Mouse (Mus musculus) stomach, embryonic 16.5 days (tissue): ENCODE results near the gene Tsc22d2. TPM values are rescaled to one million over a fixed set of nuclear protein-coding genes. Genes with fewer than 3 reads are reported as not detected.
"Not testable (repeated sequence)": the region's sequence is repeated elsewhere in the genome, so short reads cannot be mapped to it uniquely, and the experiment has no call there.

ENCODE experiments used
- ATAC-seq: fragments of 200-750 bp; cut with Nextera tagmentation; 2 replicates; pipeline ENCODE4 v1.8.0; 2017; ENCODE audit warnings: moderate number of reproducible peaks, moderate TSS enrichment; ENCODE audit not compliant: insufficient read depth, low FRiP score
- H3K27ac ChIP-seq: fragments of 300-500 bp; sonication (generic); 2 replicates; pipeline ENCODE4 v1.5.1; 2014; ENCODE audit warnings: low read length
- H3K27me3 ChIP-seq: fragments of 300-500 bp; sonication (generic); 2 replicates; pipeline ENCODE4 v1.6.1; 2014; ENCODE audit warnings: low read length, control low read depth, mixed read lengths; ENCODE audit not compliant: control insufficient read depth, insufficient read depth
- H3K36me3 ChIP-seq: fragments of 300-500 bp; sonication (generic); 2 replicates; pipeline ENCODE4 v1.6.1; 2014; ENCODE audit warnings: low read length; ENCODE audit not compliant: control insufficient read depth, insufficient read depth
- H3K4me1 ChIP-seq: fragments of 300-500 bp; sonication (generic); 2 replicates; pipeline ENCODE4 v1.6.1; 2014; ENCODE audit warnings: low read length, control low read depth, mixed read lengths; ENCODE audit not compliant: control insufficient read depth, insufficient read depth
- H3K4me2 ChIP-seq: fragments of 300-500 bp; sonication (generic); 2 replicates; pipeline ENCODE4 v1.6.1; 2014; ENCODE audit warnings: low read depth, low read length, mixed read lengths
- H3K4me3 ChIP-seq: fragments of 300-500 bp; sonication (generic); replicated peaks from 2 replicates; pipeline ENCODE4 v1.5.1; 2014; ENCODE audit warnings: mild to moderate bottlenecking, low read length
- H3K9ac ChIP-seq: fragments of 300-500 bp; sonication (generic); 2 replicates; pipeline ENCODE4 v1.6.1; 2014; ENCODE audit warnings: low read length
- H3K9me3 ChIP-seq: fragments of 300-500 bp; sonication (generic); replicated peaks from 2 replicates; pipeline ENCODE4 v1.6.1; 2016; ENCODE audit warnings: low read length, control low read depth; ENCODE audit not compliant: control insufficient read depth
- WGBS: fragments of 180-500 bp; shearing (Covaris S2); extraction: QIAGEN DNeasy Blood & Tissue Kit; methylation state at CpG from one replicate; pipeline ENCODE4 v1.1.7; 2014; 5-methylcytosine and 5-hydroxymethylcytosine counted together
- polyA plus RNA-seq: library from polyadenylated mRNA; unstranded; fragments of >200 nt; fragmentation: Nextera tagmentation; extraction: Ambion mirVana; gene quantifications from 2 replicates; pipeline ENCODE4 v1.2.1, GENCODE M21; 2015

Tsc22d2 gene
- polyA plus RNA-seq, 1 experiment from 2014 or later = 5.9 TPM

DNA sequence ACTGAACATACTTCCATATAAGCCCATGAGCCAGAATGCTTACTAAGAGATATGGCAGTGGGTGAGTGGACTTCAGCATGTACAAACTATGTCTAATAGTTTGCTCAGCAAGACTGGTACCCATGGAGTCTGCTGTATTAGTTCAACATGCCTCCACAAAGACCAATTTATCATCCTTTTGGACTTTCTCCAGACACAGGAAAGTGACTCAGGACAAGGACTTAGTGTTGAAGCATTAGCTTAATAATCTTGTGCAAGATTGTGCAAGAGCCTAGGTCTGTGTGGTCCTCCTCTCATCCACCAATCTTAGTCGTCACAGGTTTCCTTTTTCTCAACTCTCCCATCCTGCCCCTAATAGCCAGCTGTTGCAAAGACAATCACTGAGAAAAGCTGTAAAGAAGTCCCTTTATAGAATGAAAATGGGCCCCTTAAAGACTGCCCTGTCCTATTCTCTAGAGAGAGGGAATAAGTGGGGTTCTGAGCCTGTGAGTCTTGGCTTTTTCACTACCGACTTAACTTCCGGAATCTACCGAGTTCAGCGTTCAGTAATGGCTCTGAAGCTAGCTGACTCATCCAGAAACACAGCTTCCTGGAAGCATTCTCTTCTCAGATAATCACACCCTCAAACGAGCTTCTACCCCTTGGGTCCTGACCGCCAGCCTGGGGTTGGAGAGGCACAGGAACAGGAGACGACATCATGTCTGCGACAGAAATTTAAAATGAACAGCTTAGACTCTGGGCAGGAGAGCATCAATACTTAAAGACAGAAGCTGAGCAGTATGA is 55.3 kb downstream of the Tsc22d2 start:
- H3K9ac ChIP-seq = no peak overlapping the region
- H3K4me2 ChIP-seq = 0 out of 2 replicates have a peak overlapping the region, but pooled peaks have one; percentile 15
- H3K4me1 ChIP-seq = no peaks in the 10 kb centered on the region
- no peak overlapping the region for H3K4me3 ChIP-seq
- no peaks in the 10 kb centered on the region for H3K36me3 ChIP-seq
- WGBS = 66% methylated on average over 9 of the region's 9 CpGs
- ATAC-seq = no peak
- H3K9me3 ChIP-seq = no peaks in the 10 kb centered on the region
- 0 out of 2 replicates have a peak overlapping the region, but pooled peaks have one; percentile 19 for H3K27ac ChIP-seq
- H3K27me3 ChIP-seq = no peaks in the 10 kb centered on the region

DNA sequence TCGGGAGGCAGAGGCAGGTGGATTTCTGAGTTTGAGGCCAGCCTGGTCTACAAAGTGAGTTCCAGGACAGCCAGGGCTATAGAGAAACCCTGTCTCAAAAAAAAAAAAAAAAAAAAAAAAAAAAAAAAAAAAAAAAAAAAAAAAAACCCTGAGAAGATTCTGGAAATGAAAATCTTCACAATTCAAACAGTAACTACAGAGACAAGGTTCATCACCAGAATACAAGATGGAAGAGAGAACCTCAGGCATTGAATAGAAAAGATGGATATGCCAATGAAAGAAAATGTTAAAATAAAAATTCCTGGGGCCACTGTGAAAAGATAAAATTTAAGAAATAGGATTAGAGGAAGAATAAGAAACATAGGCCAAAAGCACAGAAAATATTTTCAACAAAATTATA is 60.8 kb downstream of the Tsc22d2 start:
- not testable (repeated sequence) for H3K4me2 ChIP-seq, H3K4me1 ChIP-seq, H3K27me3 ChIP-seq, H3K9me3 ChIP-seq, H3K4me3 ChIP-seq, H3K36me3 ChIP-seq, H3K27ac ChIP-seq, ATAC-seq, H3K9ac ChIP-seq
- 92% methylated on average over 1 of the region's 1 CpGs for WGBS

DNA sequence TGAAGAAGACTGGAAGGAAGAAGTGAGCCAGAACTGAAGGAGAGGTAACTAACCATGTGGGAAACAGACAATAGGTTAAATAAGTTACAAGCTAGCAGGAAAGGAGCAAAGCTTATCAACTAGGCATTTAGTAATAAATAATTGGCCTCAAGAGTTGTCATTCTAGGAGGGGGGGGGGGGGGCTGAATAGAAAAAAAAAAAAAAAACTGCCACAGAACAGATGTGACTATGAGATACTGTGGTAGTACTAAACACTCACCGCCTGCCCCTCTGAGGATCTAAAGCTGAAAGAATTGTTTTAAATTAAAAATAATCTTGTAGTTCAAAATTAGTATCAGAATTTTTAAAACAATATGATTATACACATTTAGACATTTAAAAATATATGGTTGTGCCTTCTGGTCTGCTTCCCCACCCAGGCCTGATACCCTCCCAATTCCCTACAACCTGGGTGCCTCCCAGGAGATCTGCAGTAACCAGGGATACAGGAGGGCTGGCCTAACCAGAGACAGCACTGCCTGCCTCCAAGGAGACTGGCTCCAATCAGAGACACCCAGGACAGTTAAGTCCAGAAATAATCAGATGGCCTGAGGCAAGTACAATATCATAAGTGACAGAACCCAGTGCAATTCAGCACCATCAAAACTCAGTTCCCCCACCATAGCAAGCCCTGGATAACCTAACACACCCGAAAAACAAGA is 64.4 kb downstream of the Tsc22d2 start:
- 78% methylated on average over 2 of the region's 2 CpGs for WGBS
- no peaks in the 10 kb centered on the region for H3K27me3 ChIP-seq
- H3K9me3 ChIP-seq = no peaks in the 10 kb centered on the region
- no peak overlapping the region for H3K9ac ChIP-seq
- no peak for ATAC-seq
- no peak overlapping the region for H3K4me3 ChIP-seq
- no peak overlapping the region for H3K27ac ChIP-seq
- H3K36me3 ChIP-seq = no peaks in the 10 kb centered on the region
- H3K4me2 ChIP-seq = no peak overlapping the region
- no peaks in the 10 kb centered on the region for H3K4me1 ChIP-seq

DNA sequence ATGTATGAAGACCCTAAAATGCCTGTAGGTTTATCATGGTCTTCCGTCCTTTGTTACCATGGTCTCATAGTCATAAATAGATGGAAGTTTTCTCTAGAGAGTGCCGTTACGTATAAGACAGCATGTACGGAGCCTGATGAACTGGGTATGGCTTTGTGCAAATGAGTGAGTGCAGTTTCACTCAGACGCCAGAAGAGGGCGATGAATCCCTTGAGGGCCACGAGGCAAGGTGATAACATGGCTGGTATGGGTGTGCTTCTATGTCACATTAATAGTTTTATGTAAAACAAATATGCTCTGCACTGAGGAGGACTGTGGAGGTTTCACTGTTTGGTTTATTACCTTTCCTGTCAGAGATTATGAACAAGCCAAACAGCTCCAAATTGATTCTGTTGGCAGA is 71.4 kb downstream of the Tsc22d2 start:
- WGBS = 68% methylated on average over 7 of the region's 7 CpGs
- no peak overlapping the region for H3K9ac ChIP-seq
- H3K4me2 ChIP-seq = no peak overlapping the region
- ATAC-seq = no peak
- H3K36me3 ChIP-seq = no peaks in the 10 kb centered on the region
- H3K27me3 ChIP-seq = no peaks in the 10 kb centered on the region
- 0 out of 2 replicates have a peak, but pooled peaks cover 3% of the 10 kb centered on the region for H3K9me3 ChIP-seq
- H3K27ac ChIP-seq = no peak overlapping the region
- H3K4me1 ChIP-seq = no peaks in the 10 kb centered on the region
- H3K4me3 ChIP-seq = no peak overlapping the region

DNA sequence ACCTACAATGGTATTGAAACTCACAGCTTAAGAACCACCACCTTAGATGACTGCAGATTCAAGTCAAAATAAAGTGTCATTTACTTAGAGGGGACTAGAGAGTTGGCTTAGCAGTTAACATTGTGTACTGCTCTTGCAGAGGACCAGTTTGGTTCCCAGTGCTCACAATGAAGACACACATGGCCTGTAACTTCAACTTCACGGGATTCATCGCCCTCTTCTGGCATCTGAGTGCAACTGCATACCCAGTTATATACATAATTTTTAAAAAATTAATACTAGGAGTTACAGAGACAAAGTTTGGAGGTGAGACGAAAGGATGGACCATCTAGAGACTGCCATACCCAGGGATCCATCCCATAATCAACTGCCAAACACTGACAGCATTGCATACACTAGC is 72.6 kb downstream of the Tsc22d2 start:
- Histone ChIP-seq H3K9me3 (0 out of 2 replicates have a peak, but pooled peaks cover 3% of the 10 kb centered on the region), H3K27ac (no peak overlapping the region), H3K27me3 (no peaks in the 10 kb centered on the region), H3K4me2 (no peak overlapping the region), H3K36me3 (no peaks in the 10 kb centered on the region), H3K4me3 (no peak overlapping the region), H3K4me1 (no peaks in the 10 kb centered on the region), H3K9ac (no peak overlapping the region)
- 75% methylated on average over 3 of the region's 3 CpGs for WGBS
- no peak for ATAC-seq

DNA sequence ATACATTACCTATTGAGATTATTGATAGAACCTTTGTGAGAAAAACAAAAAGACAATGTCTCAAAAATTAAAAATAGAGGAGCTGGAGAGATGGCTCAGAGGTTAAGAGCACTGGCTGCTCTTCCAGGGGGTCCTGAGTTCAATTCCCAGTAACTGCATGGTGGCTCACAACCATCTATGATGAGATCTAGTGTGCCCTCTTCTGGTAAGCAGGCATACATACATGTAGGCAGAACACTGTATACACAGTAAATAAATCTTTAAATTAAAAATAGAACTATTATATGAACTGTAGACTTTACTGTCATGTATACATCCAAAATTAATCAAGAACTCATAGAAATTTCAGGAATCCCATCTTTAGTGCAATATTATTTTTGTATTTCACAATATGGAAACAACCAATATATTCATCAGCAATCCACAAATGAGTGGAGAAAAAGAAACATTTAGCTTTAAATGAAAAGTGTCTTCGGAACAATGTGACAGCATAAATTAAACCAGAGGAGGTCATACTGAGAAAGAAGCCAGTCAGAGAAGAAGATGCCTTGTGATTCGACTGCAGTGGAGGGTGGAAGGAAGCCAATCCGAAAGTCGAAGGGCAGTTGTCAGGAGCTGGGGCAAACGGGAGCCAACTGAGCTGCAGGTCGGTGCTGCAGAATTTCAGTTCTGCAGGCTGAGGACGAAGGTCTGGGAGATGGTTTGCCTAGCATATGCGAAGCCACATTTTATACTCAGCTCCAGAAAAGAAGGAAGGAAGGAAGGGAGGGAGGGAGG is 73.7 kb downstream of the Tsc22d2 start:
- ATAC-seq = no peak
- no peaks in the 10 kb centered on the region for H3K27me3 ChIP-seq
- no peaks in the 10 kb centered on the region for H3K36me3 ChIP-seq
- no peak overlapping the region for H3K27ac ChIP-seq
- 76% methylated on average over 7 of the region's 8 CpGs for WGBS
- H3K9me3 ChIP-seq = 0 out of 2 replicates have a peak, but pooled peaks cover 3% of the 10 kb centered on the region
- H3K4me2 ChIP-seq = no peak overlapping the region
- no peak overlapping the region for H3K9ac ChIP-seq
- H3K4me3 ChIP-seq = no peak overlapping the region
- no peaks in the 10 kb centered on the region for H3K4me1 ChIP-seq

DNA sequence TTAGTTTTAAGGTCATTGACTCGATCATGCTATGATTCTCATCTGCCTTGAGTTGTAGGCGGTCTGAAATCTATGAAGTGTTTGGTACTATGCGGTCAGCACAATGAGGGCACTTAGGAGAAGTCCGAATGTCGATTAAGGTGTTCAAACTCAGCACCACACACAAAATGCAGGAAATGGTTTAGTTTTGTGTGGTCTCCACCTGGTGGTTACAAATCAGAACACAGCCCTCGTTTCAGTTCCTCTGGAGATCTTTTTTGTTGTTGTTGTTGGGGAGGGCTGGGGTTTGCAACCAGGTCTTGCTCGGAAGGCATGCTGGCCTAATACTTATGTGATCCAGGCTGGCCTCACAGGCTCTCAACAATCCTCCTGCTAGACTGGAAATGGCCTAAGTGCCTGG is 76.3 kb downstream of the Tsc22d2 start:
- no peaks in the 10 kb centered on the region for H3K4me1 ChIP-seq
- H3K9me3 ChIP-seq = 0 out of 2 replicates have a peak, but pooled peaks cover 3% of the 10 kb centered on the region
- H3K4me3 ChIP-seq = no peak overlapping the region
- no peaks in the 10 kb centered on the region for H3K27me3 ChIP-seq
- ATAC-seq = no peak
- WGBS = 67% methylated on average over 7 of the region's 7 CpGs
- H3K36me3 ChIP-seq = no peaks in the 10 kb centered on the region
- no peak overlapping the region for H3K27ac ChIP-seq
- no peak overlapping the region for H3K4me2 ChIP-seq
- H3K9ac ChIP-seq = no peak overlapping the region

DNA sequence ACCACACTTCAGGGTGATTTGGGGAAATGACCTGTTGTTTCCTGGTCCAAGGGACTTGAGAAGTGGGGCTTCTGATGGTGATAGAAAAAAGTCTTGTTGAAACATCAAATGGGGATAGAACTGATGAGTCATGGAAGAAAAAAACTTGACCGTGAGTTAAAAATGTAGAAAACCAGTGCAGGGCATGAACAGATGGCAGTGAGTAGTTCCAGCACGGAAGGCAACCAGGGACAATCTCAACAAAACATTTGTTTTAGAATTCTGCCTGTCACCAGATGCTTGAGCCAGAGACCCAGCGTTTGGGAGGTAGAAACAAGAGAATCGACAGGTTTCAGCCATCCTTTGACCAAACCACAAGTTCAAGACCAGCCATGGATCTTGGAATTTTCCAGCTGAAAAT is 79.1 kb downstream of the Tsc22d2 start:
- Histone ChIP-seq H3K27ac (no peak overlapping the region), H3K27me3 (no peaks in the 10 kb centered on the region), H3K4me3 (no peak overlapping the region), H3K4me1 (no peaks in the 10 kb centered on the region), H3K9me3 (no peaks in the 10 kb centered on the region), H3K9ac (no peak overlapping the region), H3K4me2 (no peak overlapping the region), H3K36me3 (no peaks in the 10 kb centered on the region)
- 70% methylated on average over 4 of the region's 4 CpGs for WGBS
- no peak for ATAC-seq

DNA sequence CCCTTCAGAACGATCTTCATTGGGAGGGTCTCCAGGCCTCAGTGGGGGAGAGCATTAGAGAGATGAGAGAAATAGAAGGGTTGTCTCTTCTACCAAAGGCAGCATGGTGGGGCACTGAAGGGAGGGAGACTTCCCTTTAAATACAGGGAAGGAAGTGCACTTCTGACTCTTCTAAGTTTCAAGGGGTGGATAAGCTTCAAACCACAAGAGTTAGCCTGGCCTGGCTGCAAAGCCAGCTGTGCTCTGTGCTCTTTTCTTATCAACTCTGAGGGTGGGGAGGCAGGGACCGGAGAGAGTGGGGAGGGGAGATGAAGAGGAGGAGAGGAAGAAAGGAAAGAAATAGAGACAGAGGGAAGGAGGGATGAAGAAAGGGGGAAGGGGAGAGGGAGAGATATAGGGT is 87.4 kb downstream of the Tsc22d2 start:
- no peak overlapping the region for H3K4me2 ChIP-seq
- 59% methylated on average over 2 of the region's 2 CpGs for WGBS
- no peaks in the 10 kb centered on the region for H3K27me3 ChIP-seq
- H3K9ac ChIP-seq = no peak overlapping the region
- H3K4me3 ChIP-seq = no peak overlapping the region
- H3K36me3 ChIP-seq = no peaks in the 10 kb centered on the region
- no peak for ATAC-seq
- no peaks in the 10 kb centered on the region for H3K4me1 ChIP-seq
- H3K9me3 ChIP-seq = no peaks in the 10 kb centered on the region
- no peak overlapping the region for H3K27ac ChIP-seq
